Mouse (Mus musculus) heart, adult 2 months (tissue): ENCODE data around the gene Ltbp4.
A peak's percentile ranks its signal among the peaks of the same experiment; 100 is the strongest.

ENCODE experiments used
- CTCF ChIP-seq: fragments of 200-600 bp; IDR thresholded peaks from 2 replicates; pipeline ENCODE4 v1.8.1; 2022; ENCODE audit warnings: antibody characterized with exemption, mild to moderate bottlenecking, moderate library complexity
- EP300 ChIP-seq: fragments of 200-500 bp; IDR thresholded peaks from 2 replicates; pipeline ENCODE4 v1.6.1; 2011; ENCODE audit warnings: low read depth, low read length, control low read depth; ENCODE audit not compliant: insufficient read depth
- POLR2A ChIP-seq: fragments of 200-500 bp; IDR thresholded peaks from 2 replicates; pipeline ENCODE4 v1.6.1; 2011; ENCODE audit warnings: mild to moderate bottlenecking, low read depth, low read length, control low read depth; ENCODE audit not compliant: insufficient read depth

- TF ChIP-seq CTCF (peak; percentile 98), POLR2A (no peak), EP300 (peak; percentile 96)
Observed at GRCm38 (mm10) chr7:27302172-27302571, 35.3 kb downstream of the Ltbp4 start.
